Mouse (Mus musculus) frontal cortex, adult (tissue): ENCODE measurements around the gene Olfr691.
A peak's percentile ranks its signal among the peaks of the same experiment; 100 is the strongest.
"Not testable (repeated sequence)": the region's sequence is repeated elsewhere in the genome, so short reads cannot be mapped to it uniquely, and the experiment has no call there.

Experiments used
- ATAC-seq: cut with Nextera tagmentation; 2 replicates; pipeline ENCODE4 v1.9.2; 2017; ENCODE audit warnings: mild to moderate bottlenecking, moderate library complexity, mixed read lengths; ENCODE audit not compliant: low TSS enrichment

Olfr691 gene

GRCm38 (mm10) chr7:105342170-105342569 is at the start of gene Olfr691:
Gene Olfr691 (minus strand): TSS chr7:105342270.
- ATAC-seq: no peak

- no peak for ATAC-seq
These were observed 48.2 kb upstream of the Olfr691 start for GRCm38 (mm10) chr7:105390236-105390635.

- ATAC-seq: no peak
These were observed 45.6 kb upstream of the Olfr691 start for GRCm38 (mm10) chr7:105387696-105388095.

GRCm38 (mm10) chr7:105380329-105380728 is 38.3 kb upstream of the Olfr691 start:
- no peak for ATAC-seq

GRCm38 (mm10) chr7:105374866-105375265 is 32.8 kb upstream of the Olfr691 start, which contains the start of gene Gm5901:
Gene Gm5901 (plus strand): TSS chr7:105375038.
- no peak for ATAC-seq

GRCm38 (mm10) chr7:105373976-105374375 is 31.9 kb upstream of the Olfr691 start:
- ATAC-seq: no peak

- no peak for ATAC-seq
These were observed 31.4 kb upstream of the Olfr691 start for GRCm38 (mm10) chr7:105373509-105373908.

GRCm38 (mm10) chr7:105372912-105373311 is 30.8 kb upstream of the Olfr691 start:
- ATAC-seq: no peak

DNA sequence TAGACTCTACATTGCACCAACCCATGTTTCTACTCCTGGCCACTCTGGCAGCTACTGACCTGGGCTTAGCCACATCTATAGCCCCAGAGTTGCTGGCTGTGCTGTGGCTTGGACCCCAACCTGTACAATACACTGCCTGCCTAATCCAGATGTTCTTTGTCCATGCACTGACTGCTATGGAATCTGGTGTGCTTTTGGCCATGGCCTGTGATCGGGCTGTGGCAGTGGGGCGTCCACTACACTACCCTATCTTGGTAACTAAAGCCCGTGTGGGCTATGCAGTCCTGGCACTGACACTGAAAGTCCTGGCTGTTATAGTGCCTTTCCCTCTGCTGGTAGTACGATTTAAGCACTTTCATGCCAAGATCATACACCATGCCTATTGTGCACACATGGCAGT is 26.5 kb upstream of the Olfr691 start:
- no peak for ATAC-seq

GRCm38 (mm10) chr7:105367930-105368329 is 25.9 kb upstream of the Olfr691 start, which contains the start of gene Olfr692:
Gene Olfr692 (plus strand): TSS chr7:105368230.
- no peak for ATAC-seq

GRCm38 (mm10) chr7:105367268-105367667 is 25.2 kb upstream of the Olfr691 start:
- ATAC-seq: no peak

- peak; percentile 62; the same call in 1 of the 2 replicates for ATAC-seq
These were observed 19.6 kb upstream of the Olfr691 start for GRCm38 (mm10) chr7:105361713-105362112.

DNA sequence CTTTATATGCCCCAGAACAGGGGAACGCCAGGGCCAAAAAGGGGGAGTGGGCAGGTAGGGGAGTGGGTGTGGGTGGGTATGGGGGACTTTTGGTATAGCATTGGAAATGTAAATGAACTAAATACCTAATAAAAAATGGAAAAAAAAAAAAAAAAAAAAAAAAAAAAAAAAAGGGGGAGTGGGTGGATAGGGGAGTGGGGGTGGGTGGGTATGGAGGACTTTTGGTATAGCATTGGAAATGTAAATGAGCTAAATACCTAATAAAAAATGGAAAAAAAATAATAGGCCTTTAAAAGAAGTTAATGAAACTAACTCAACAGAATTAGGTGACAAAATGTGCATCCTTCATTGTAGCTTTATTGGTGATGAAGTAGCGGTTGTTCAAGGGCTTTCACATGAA is 14.4 kb upstream of the Olfr691 start:
- ATAC-seq: not testable (repeated sequence)

- ATAC-seq: not testable (repeated sequence)
These were observed 14.0 kb upstream of the Olfr691 start for GRCm38 (mm10) chr7:105356064-105356463.

GRCm38 (mm10) chr7:105342752-105343151 is 682 bp upstream of the Olfr691 start:
- ATAC-seq: no peak

- ATAC-seq: no peak
These were observed 8.1 kb downstream of the Olfr691 start, which contains the start of gene Olfr690 for GRCm38 (mm10) chr7:105334004-105334403. Gene Olfr690 (minus strand): TSS chr7:105334104.

GRCm38 (mm10) chr7:105325302-105325701 is 16.8 kb downstream of the Olfr691 start:
- no peak for ATAC-seq

- ATAC-seq: no peak
These were observed 31.2 kb downstream of the Olfr691 start, which contains the start of gene Olfr689 for GRCm38 (mm10) chr7:105310865-105311264. Gene Olfr689 (plus strand): TSS chr7:105311165.

- ATAC-seq: no peak
These were observed 52.0 kb downstream of the Olfr691 start for GRCm38 (mm10) chr7:105290051-105290450.

- no peak for ATAC-seq
These were observed 54.3 kb downstream of the Olfr691 start, which contains the start of gene Olfr688 for GRCm38 (mm10) chr7:105287795-105288194. Gene Olfr688 (plus strand): TSS chr7:105288095.
